Mouse (Mus musculus) retina, embryonic 14.5 days (tissue): ENCODE results near the gene Olfr659.

Source experiments
- DNase-seq: peaks from one replicate; pipeline ENCODE4 v3.0.0-alpha.2; 2015; ENCODE audit warnings: low spot score

The Olfr659 gene

DNA sequence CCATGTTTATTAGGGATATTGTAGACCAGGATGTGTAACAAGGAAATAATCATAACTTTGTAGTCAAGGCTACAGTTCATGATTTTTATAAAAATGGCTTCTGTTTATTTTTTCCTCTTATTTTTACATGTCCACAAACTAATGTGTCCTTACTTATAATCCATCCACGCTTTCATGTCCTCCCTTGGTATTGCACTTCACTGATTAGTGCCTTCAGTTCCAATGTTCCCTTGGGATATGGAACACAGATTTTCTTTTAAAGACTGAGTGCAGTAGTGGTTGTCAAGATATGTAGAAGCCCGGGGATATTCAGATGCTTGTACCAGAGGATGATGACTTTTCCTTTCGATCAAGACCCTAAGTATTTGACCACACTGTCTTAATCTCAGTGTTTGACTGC lies at the start of gene Olfr659:
Olfr659 (plus strand) TSS at position 301 of the 400 bp plus-strand sequence.
- no peak for DNase-seq

DNA sequence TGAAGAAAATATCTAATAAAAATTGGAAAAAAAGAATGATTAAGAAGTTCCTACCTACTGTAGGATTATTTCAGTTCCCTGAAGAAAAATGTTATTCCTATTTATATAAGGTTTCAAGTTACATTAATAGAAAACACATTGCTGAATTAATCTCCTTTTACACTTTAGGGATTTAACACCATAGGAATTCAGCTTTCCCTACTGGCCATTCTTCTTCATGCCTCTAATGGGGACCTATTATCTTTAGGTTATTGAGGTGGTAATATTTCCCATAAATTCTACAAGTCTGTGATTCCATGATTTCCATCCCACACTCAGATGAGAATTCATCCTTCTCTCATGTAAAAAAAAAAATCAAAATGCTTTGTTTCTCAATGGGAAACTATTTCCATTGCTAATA lies 42.1 kb upstream of the Olfr659 start, which contains the start of gene Olfr657:
Olfr657 (plus strand) TSS at position 301 of the 400 bp plus-strand sequence.
- no peak for DNase-seq

DNA sequence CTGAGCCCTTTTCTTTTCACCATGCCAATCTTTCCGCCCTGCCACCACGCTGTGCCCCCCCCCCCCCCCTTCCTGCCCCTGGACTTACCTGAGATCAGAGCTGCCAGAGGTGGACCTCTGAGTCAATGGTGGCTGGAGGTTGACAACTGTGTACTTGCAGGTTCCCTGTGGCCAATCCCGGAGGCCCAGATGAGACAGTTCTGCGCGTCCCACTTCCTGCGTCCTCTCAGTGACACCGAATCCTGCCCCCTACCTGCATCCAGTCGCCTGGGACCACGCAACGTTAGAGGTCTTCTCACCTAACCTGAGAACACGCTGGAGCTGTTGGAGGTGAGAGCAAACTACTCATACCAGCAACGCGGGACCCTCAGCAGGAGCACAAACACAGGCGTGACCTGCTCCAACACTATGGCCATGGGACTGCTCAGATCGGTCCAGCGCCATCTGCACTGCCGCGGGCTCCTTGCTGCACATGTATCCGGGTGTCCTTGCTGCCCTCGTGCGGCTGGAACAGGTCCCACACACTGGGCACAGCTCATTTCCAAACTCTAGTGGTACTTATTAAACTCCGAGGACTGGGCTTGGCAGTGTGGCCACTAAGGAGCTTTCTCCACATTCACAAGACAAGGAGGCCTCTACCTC lies 19.6 kb upstream of the Olfr659 start, which contains the start of gene Olfr658:
Olfr658 (minus strand) TSS at position 465 of the 642 bp plus-strand sequence.
- peak; percentile 54 for DNase-seq

DNA sequence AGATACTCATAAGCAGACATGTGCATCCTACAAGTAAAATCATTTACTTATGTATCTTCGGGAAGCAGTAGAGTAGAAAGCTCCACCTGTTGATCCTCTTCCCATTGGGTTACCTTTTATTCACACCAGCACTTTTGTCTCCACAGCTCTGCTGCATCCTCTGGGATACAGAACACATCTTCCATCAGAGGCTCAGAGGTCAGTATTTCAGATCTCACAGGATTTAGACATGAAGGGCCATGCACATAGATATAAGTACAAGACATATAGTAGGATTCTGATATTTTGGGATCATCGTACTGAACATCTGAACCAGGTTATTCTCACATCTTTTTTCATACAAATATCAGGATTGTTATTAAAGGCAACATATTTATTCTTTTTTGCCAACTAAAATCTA lies 19.6 kb downstream of the Olfr659 start, which contains the start of gene Olfr661:
Olfr661 (plus strand) TSS at position 301 of the 400 bp plus-strand sequence.
- DNase-seq: no peak
